Mouse (Mus musculus): Measurements from ENCODE around the gene Lat.

Gene Lat

GRCm38 (mm10) chr7:126367636-126368035, 1.7 kb downstream of the Lat start:
- peak; percentile 65 for DNase-seq (ENCODE audit: low read depth)

GRCm38 (mm10) chr7:126363038-126363437, 6.3 kb downstream of the Lat start:
- no peak for DNase-seq (ENCODE audit: low read depth)

GRCm38 (mm10) chr7:126359049-126359448, 10.3 kb downstream of the Lat start:
- DNase-seq (ENCODE audit: low read depth), result no peak

- peak; percentile 58 for DNase-seq (ENCODE audit: low read depth)
These were observed 11.0 kb downstream of the Lat start for GRCm38 (mm10) chr7:126358413-126358812.

GRCm38 (mm10) chr7:126357838-126358237, 11.5 kb downstream of the Lat start:
- DNase-seq (ENCODE audit: low read depth), result peak; percentile 53

- DNase-seq (ENCODE audit: low read depth), result no peak
These were observed 12.4 kb downstream of the Lat start for GRCm38 (mm10) chr7:126356793-126357591.

GRCm38 (mm10) chr7:126355847-126356597, 13.3 kb downstream of the Lat start:
- DNase-seq (ENCODE audit: low read depth), result no peak

- DNase-seq (ENCODE audit: low read depth), result no peak
These were observed 14.4 kb downstream of the Lat start for GRCm38 (mm10) chr7:126354738-126355614.

- no peak for DNase-seq (ENCODE audit: low read depth)
These were observed 15.4 kb downstream of the Lat start for GRCm38 (mm10) chr7:126353994-126354365.

- no peak for DNase-seq (ENCODE audit: low read depth)
These were observed 15.9 kb downstream of the Lat start for GRCm38 (mm10) chr7:126353251-126353993.

- no peak for DNase-seq (ENCODE audit: low read depth)
These were observed 17.9 kb downstream of the Lat start for GRCm38 (mm10) chr7:126351419-126351951.

GRCm38 (mm10) chr7:126350748-126351418, 18.5 kb downstream of the Lat start:
- no peak for DNase-seq (ENCODE audit: low read depth)

- DNase-seq (ENCODE audit: low read depth), result no peak
These were observed 21.1 kb downstream of the Lat start for GRCm38 (mm10) chr7:126348293-126348692.

GRCm38 (mm10) chr7:126347098-126347497, 22.3 kb downstream of the Lat start:
- no peak for DNase-seq (ENCODE audit: low read depth)

GRCm38 (mm10) chr7:126345969-126346368, 23.4 kb downstream of the Lat start:
- DNase-seq (ENCODE audit: low read depth), result no peak

GRCm38 (mm10) chr7:126345557-126345956, 23.8 kb downstream of the Lat start:
- DNase-seq (ENCODE audit: low read depth), result no peak

- DNase-seq (ENCODE audit: low read depth), result no peak
These were observed 28.5 kb downstream of the Lat start for GRCm38 (mm10) chr7:126340896-126341295.

- DNase-seq (ENCODE audit: low read depth), result peak; percentile 73
These were observed 29.2 kb downstream of the Lat start for GRCm38 (mm10) chr7:126340206-126340618.

- DNase-seq (ENCODE audit: low read depth), result peak; percentile 74
These were observed 29.8 kb downstream of the Lat start for GRCm38 (mm10) chr7:126339521-126339971.

GRCm38 (mm10) chr7:126338906-126339305, 30.5 kb downstream of the Lat start:
- DNase-seq (ENCODE audit: low read depth), result no peak

GRCm38 (mm10) chr7:126335556-126335955, 33.8 kb downstream of the Lat start:
- DNase-seq (ENCODE audit: low read depth), result no peak

Measured in naive thymus-derived CD4-positive, alpha-beta T cell, adult 2 months (primary cell).